Mouse (Mus musculus) ovary, adult 2 months (tissue): ENCODE results near the gene Hmx2. TPM values are rescaled to one million over a fixed set of nuclear protein-coding genes. Genes with fewer than 3 reads are reported as not detected.

Experiments used
- polyA plus RNA-seq: library from polyadenylated mRNA; depleted of rRNA; stranded (reverse); fragments of >200 nt; gene quantifications from 2 replicates; pipeline ENCODE4 v1.2.3, GENCODE M21; 2012; rRNA removed

The Hmx2 gene
- polyA plus RNA-seq: not detected in 2 replicates

DNA sequence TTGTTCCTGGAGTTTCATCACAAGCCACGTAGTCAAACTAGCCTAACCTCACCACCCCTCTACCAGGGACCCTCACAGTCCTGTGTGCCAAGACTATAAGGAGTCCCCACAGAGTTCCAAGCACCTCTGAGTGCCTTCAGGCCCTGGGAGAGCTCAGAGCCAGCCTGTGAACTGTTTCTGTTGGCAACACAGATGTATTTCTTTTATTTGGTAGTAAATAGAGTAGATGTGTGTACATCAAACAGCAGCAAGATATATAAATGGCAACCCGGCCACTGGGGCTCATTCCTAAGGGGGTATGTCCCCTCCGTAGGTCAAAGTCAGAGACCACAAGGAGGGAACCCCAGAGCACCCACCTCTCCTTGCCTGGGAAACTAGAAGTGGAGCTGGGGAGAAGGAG is at the start of gene Hmx2:
Hmx2 (plus strand) TSS at position 301 of the 400 bp plus-strand sequence.

DNA sequence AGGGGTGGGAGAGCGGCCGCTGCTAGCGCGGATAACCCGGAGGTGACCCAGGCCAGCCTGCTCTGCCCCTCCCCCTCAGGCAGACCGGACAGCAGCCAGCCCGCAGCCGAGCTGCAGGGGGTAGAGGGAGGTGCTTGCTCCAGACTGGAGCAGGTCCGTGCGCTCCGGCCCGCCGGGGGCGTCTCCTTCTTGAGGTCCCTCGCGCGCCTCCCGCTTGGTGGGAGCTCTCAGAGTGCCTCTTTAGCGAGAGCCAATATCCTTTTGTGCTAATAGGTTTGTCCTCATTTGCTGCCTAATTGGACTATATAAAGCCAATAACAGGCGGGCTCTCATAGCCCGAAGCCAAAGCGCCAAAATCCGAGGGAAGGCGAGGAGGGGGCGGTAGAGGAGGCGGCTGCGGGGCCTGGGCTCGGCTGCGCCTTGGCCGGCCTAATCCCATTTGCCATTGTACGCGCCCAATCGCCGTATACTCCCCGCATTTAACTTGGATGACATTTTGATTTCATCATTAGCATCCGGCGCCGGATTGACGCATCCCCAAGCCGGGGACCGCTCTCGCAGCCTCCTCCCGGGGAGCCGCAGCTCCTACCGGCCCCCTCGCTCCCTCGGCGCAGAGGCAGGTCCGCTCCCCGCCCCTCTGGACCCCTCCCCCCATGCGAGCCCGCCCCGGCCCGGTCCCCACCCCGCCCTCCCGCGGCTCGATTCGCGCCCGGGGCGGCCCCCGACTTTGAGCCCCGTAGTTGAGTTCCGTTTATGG is 6.3 kb upstream of the Hmx2 start, which contains the start of gene Hmx3:
Hmx3 (plus strand) TSS at position 753 of the 757 bp plus-strand sequence.

DNA sequence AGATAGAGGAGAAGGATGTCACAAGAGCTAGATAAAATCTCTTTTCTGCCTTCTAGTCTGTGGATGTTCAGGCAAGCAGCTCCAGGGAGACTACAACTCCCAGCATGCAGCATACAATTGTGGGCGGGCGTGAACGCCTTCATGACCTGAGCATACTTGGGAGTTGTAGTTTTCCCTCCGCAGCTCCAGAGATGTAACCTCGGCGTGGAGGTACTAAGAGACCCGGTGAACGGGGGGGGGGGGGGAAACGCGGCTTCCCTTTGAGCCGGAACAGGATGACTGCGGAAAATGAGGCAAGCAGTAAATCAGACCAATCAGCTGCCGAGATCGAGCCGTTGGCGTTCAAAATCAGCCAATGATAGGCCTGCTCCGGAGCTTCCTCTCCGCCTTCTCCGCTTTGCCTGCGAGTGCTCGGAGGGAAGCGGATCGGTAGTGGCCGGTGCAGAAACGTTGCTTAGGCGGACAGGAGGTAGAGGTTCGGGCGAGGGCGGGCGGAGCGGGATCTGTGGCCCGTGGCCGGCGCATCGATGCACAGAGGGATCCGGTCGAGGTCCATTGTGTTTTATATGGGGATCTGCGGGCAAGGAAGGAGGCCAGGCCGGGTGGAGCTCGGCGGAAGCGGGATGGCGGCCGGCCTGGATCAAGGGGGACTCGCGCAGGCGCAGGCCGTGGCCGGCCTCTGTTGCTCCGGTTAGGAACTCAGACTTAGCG is 11.6 kb downstream of the Hmx2 start, which contains the start of gene Bub3:
Bub3 (plus strand) TSS at position 237 of the 711 bp plus-strand sequence.

Other genes starting within 250 kb of the Hmx2 start
- gene Cuzd1, start 226.5 kb upstream of the Hmx2 start, polyA plus RNA-seq: 1.4 TPM in 2 replicates
- gene Fam24b, start 219.3 kb upstream of the Hmx2 start, polyA plus RNA-seq: not detected in 2 replicates
- gene Fam24a, start 214.9 kb upstream of the Hmx2 start, polyA plus RNA-seq: not detected in 2 replicates
- 6.0 and 6.9 TPM in 2 replicates for gene 2310057M21Rik, start 186.0 kb upstream of the Hmx2 start, polyA plus RNA-seq
- 87.9 and 126 TPM in 2 replicates for gene Pstk, start 177.6 kb upstream of the Hmx2 start, polyA plus RNA-seq
- 9.1 and 14.0 TPM in 2 replicates for gene Ikzf5, start 138.3 kb upstream of the Hmx2 start, polyA plus RNA-seq
- 8.6 and 9.4 TPM in 2 replicates for gene Acadsb, start 138.2 kb upstream of the Hmx2 start, polyA plus RNA-seq
- not detected in 2 replicates for gene Hmx3, start 5.9 kb upstream of the Hmx2 start, polyA plus RNA-seq
- 59.4 and 83.5 TPM in 2 replicates for gene Bub3, start 11.4 kb downstream of the Hmx2 start, polyA plus RNA-seq